Mouse (Mus musculus) kidney, postnatal 36 days (tissue): ENCODE measurements at regions not wholly inside any gene's neighbourhood (a gene's known extent, or its start where the extent isn't known, plus 50 kb on each side); places are given as distances from the start of the nearest gene placed in this dataset.
"Not testable (repeated sequence)": the region's sequence is repeated elsewhere in the genome, so short reads cannot be mapped to it uniquely, and the experiment has no call there.

ENCODE experiments used
- DNase-seq, 2 experiments: peaks; one replicate each; pipeline ENCODE4 v3.0.0; 2021 to 2022; ENCODE audit warnings: mixed read lengths in 2 of 2

DNA sequence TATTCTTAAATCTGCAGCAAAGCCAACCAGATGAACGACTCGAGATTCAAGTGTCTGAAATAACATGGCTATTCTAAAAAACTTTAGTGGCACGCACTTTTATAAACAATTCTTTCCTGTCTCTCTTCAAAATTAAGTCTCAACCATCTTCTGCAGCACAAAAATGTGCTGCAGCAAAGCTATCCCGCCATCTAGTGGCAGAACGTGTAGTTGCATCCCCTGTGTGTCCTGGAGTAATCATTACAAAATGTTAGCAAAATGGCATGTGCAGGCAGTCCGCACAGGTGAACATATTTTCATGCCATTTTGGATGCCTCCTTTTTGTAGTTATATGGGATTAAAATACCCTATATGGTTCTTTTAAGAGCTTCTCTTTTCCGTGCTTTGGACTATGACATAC lies 293.1 kb upstream of the Slc7a14 start:
- peak; percentile 66 to 93 for DNase-seq

DNA sequence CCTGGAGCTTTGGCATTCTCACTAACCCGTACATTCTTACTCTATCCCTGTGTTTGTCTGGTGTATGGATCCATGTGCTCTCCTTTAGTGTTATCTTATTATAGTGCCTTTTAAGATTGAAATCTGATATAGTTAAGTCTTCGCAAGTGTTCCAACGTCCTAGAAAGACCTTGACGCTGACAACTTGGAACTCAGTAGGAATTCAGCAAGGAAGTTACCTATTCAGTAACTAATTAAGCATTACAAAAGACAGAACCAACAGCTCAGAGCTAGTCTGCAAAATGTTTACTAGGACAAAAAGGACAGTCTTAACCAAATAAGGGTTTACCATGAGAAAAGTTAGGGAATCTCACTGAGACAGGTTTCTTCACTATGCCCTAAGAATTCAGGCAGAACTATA lies 286.4 kb upstream of the Slc7a14 start:
- DNase-seq = not testable (repeated sequence)

DNA sequence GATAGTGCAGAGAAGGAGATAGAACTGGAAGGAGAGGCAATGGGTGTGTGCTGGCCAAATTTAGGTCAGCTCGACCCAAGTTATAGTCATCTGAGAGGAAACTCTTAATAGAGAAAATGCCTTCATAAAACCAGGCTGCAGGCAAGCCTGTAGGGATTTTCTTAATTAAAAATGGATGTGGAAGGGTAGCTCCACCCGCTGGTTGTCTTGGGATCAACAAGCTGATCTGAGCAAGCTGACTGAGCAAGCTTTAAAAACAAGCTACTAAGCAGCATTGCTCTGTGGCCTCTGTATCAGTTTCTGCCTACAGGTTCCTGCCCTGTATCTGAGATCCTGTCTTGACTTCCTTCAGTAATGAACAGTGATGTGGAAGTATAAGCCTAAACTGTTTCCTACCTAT lies 275.8 kb upstream of the Slc7a14 start:
- peak in 1 of 2 experiments; percentile 26 for DNase-seq

DNA sequence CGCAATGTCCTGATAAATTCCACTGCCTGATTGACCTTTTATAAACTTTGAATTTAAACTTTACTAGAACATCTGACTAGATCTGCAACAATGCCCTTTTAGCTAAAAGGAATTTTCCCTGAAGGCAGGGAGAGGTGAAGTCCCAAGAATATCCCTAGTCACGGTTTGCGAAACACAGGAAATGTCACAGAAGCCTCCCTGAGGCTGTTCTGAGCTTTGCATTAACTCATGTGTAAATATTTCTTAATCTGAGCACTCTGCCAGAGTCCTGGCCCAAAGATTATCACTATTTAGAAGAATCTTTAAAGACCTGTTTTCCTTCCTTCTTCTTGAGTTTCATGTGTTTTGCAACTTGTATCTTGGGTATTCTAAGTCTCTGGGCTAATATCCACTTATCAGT lies 263.7 kb upstream of the Slc7a14 start:
- no peak for DNase-seq
